ENCODE assay signal across 9 mouse cellular contexts in the genomic region with DNA sequence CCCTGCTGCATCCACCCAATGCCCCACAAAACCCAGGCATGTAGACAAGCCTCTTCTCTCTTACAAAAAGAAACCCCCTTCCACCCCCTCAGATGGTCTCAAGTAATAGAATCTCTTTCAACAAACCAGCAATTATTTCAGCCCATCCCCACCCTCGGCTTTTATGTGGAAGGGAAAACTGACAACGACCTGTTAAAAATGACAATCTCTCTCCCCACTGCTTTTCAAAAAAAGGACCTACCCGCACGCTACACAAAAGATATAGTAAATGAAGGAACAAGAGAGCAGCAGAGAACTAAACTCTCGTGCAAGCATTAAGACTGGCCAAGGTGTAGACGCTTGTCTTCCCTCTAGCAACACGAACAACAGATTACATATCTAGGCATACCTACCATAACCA.
A peak's percentile ranks its signal among the peaks of the same experiment; 100 is the strongest.
DNase-seq lines count a peak whose midpoint lies in the region; ATAC-seq and TF ChIP-seq lines count a peak whose summit lies in the region.
"Had no signal": no experiment of that assay in that cellular context is flagged by ENCODE, and none has a peak within 500 bp of the region (broad histone marks: within the 10 kb centered on the region; RNA-seq: fewer than 3 reads in every experiment).

No protein-coding gene starts in this region.

- no peak overlapping the region for H3K27ac ChIP-seq in liver, embryonic 12.5 days
- H3K27ac ChIP-seq in liver, embryonic 11.5 days (ENCODE audit: low read depth, low read length): no peak overlapping the region
- peak overlapping the region; percentile 96 for H3K27ac ChIP-seq in forebrain, embryonic 12.5 days
- no peak overlapping the region; the same call in 1 of the 2 replicates for H3K27ac ChIP-seq in intestine, embryonic 16.5 days (ENCODE audit: low read length)
- peak overlapping the region; percentile 97 for H3K27ac ChIP-seq in neural tube, embryonic 14.5 days (ENCODE audit: low read depth, low read length)
- H3K27ac ChIP-seq in liver, postnatal 0 days (ENCODE audit: low read depth): no peak overlapping the region

- WGBS in liver, embryonic 12.5 days (ENCODE audit: insufficient replicate concordance): 55% methylated on average over 7 of the region's 7 CpGs
- 55% methylated on average over 7 of the region's 7 CpGs for WGBS in liver, embryonic 11.5 days
- WGBS in forebrain, embryonic 12.5 days: 18% methylated on average over 7 of the region's 7 CpGs
- WGBS in intestine, embryonic 16.5 days: 46% methylated on average over 7 of the region's 7 CpGs
- WGBS in neural tube, embryonic 14.5 days: 11% methylated on average over 7 of the region's 7 CpGs
- 42% methylated on average over 7 of the region's 7 CpGs for WGBS in liver, postnatal 0 days (ENCODE audit: insufficient replicate concordance)

- H3K27me3 ChIP-seq in liver, embryonic 12.5 days (replicated peaks): no peaks in the 10 kb centered on the region
- no peaks in the 10 kb centered on the region for H3K27me3 ChIP-seq in liver, embryonic 11.5 days (replicated peaks; ENCODE audit: control insufficient read depth, insufficient read depth, low read length)
- H3K27me3 ChIP-seq in forebrain, embryonic 12.5 days: no peaks in the 10 kb centered on the region
- no peaks in the 10 kb centered on the region for H3K27me3 ChIP-seq in intestine, embryonic 16.5 days (replicated peaks; ENCODE audit: control insufficient read depth, insufficient read depth, low read length)
- no peaks in the 10 kb centered on the region for H3K27me3 ChIP-seq in neural tube, embryonic 14.5 days (ENCODE audit: control insufficient read depth, insufficient read depth, low read length)
- H3K27me3 ChIP-seq in liver, postnatal 0 days (ENCODE audit: insufficient read depth, low read length): no peaks in the 10 kb centered on the region

- peak overlapping the region; percentile 12; the same call in 1 of the 2 replicates for H3K4me2 ChIP-seq in liver, embryonic 12.5 days
- no peak overlapping the region for H3K4me2 ChIP-seq in liver, embryonic 11.5 days
- peak overlapping the region; percentile 57 for H3K4me2 ChIP-seq in forebrain, embryonic 12.5 days
- peak overlapping the region; percentile 42 for H3K4me2 ChIP-seq in intestine, embryonic 16.5 days (ENCODE audit: low read depth, low read length)
- peak overlapping the region; percentile 47 for H3K4me2 ChIP-seq in neural tube, embryonic 14.5 days (ENCODE audit: low read depth, low read length)
- no peak overlapping the region for H3K4me2 ChIP-seq in liver, postnatal 0 days (ENCODE audit: low read depth, low read length)

- DNase-seq in liver, embryonic 11.5 days (ENCODE audit: low spot score): no peak
- DNase-seq in adrenal gland, adult (ENCODE audit: inconsistent age in 2 of 2, low spot score in 1 of 2): no peak
- no peak for DNase-seq in liver, postnatal 0 days
- DNase-seq: kidney, adult 9 months had no signal

- ATAC-seq in liver, embryonic 12.5 days: no peak
- ATAC-seq in liver, embryonic 11.5 days (replicated peaks; ENCODE audit: low FRiP score): no peak
- no peak; the same call in 1 of the 2 replicates for ATAC-seq in forebrain, embryonic 12.5 days (ENCODE audit: low FRiP score)
- ATAC-seq in intestine, embryonic 16.5 days: no peak
- no peak; the same call in 1 of the 2 replicates for ATAC-seq in neural tube, embryonic 14.5 days (ENCODE audit: low read depth)
- ATAC-seq in frontal cortex, adult (ENCODE audit: low TSS enrichment): no peak
- no peak for ATAC-seq in liver, postnatal 0 days

- no peaks in the 10 kb centered on the region for H3K9me3 ChIP-seq in liver, embryonic 12.5 days (replicated peaks)
- no peaks in the 10 kb centered on the region for H3K9me3 ChIP-seq in liver, embryonic 11.5 days (ENCODE audit: control insufficient read depth, low read length)
- H3K9me3 ChIP-seq in forebrain, embryonic 12.5 days: no peaks in the 10 kb centered on the region
- no peaks in the 10 kb centered on the region for H3K9me3 ChIP-seq in intestine, embryonic 16.5 days (ENCODE audit: control insufficient read depth, low read length)
- H3K9me3 ChIP-seq in neural tube, embryonic 14.5 days (ENCODE audit: control insufficient read depth, low read length): no peaks in the 10 kb centered on the region
- no peaks in the 10 kb centered on the region for H3K9me3 ChIP-seq in liver, postnatal 0 days (ENCODE audit: low read length)

- no peak for TF ChIP-seq CTCF in liver, postnatal 0 days (IDR thresholded peaks at IDR 0.05; ENCODE audit: low read depth)

- no peaks in the 10 kb centered on the region for H3K36me3 ChIP-seq in liver, embryonic 12.5 days
- no peaks in the 10 kb centered on the region for H3K36me3 ChIP-seq in liver, embryonic 11.5 days (ENCODE audit: control insufficient read depth, insufficient read depth, low read length)
- no peaks in the 10 kb centered on the region for H3K36me3 ChIP-seq in forebrain, embryonic 12.5 days (replicated peaks)
- H3K36me3 ChIP-seq in intestine, embryonic 16.5 days (ENCODE audit: control insufficient read depth, insufficient read depth, low read length): no peaks in the 10 kb centered on the region
- no peaks in the 10 kb centered on the region for H3K36me3 ChIP-seq in neural tube, embryonic 14.5 days (ENCODE audit: control insufficient read depth, insufficient read depth, low read length)
- H3K36me3 ChIP-seq in liver, postnatal 0 days (replicated peaks; ENCODE audit: insufficient read depth, low read length): no peaks in the 10 kb centered on the region

- H3K4me1 ChIP-seq in liver, embryonic 12.5 days: no peaks in the 10 kb centered on the region
- no peaks in the 10 kb centered on the region for H3K4me1 ChIP-seq in liver, embryonic 11.5 days (replicated peaks; ENCODE audit: control insufficient read depth, insufficient read depth, low read length)
- H3K4me1 ChIP-seq in forebrain, embryonic 12.5 days: peaks cover 39% of the 10 kb centered on the region
- H3K4me1 ChIP-seq in intestine, embryonic 16.5 days (ENCODE audit: control insufficient read depth, insufficient read depth, low read length): 0 out of 2 replicates have a peak, but pooled peaks cover 5% of the 10 kb centered on the region
- H3K4me1 ChIP-seq in neural tube, embryonic 14.5 days (ENCODE audit: control insufficient read depth, insufficient read depth, low read length): peaks cover 4% of the 10 kb centered on the region; the same call in 1 of the 2 replicates
- H3K4me1 ChIP-seq in liver, postnatal 0 days (ENCODE audit: insufficient read depth): no peaks in the 10 kb centered on the region

- H3K9ac ChIP-seq in liver, embryonic 12.5 days: no peak overlapping the region
- H3K9ac ChIP-seq in liver, embryonic 11.5 days (ENCODE audit: low read depth, low read length): no peak overlapping the region
- peak overlapping the region; percentile 74 for H3K9ac ChIP-seq in forebrain, embryonic 12.5 days
- H3K9ac ChIP-seq in intestine, embryonic 16.5 days (ENCODE audit: low read depth, low read length): no peak overlapping the region
- H3K9ac ChIP-seq in neural tube, embryonic 14.5 days (replicated peaks; ENCODE audit: low read depth, low read length): peak overlapping the region; percentile 91
- H3K9ac ChIP-seq in liver, postnatal 0 days (replicated peaks): no peak overlapping the region

- no peak overlapping the region for H3K4me3 ChIP-seq in liver, embryonic 12.5 days
- H3K4me3 ChIP-seq in liver, embryonic 11.5 days (ENCODE audit: low read depth, low read length): no peak overlapping the region
- peak overlapping the region; percentile 50 for H3K4me3 ChIP-seq in forebrain, embryonic 12.5 days (replicated peaks)
- peak overlapping the region; percentile 21; the same call in 1 of the 2 replicates for H3K4me3 ChIP-seq in intestine, embryonic 16.5 days (ENCODE audit: low read length)
- peak overlapping the region; percentile 60 for H3K4me3 ChIP-seq in neural tube, embryonic 14.5 days (ENCODE audit: low read depth, low read length)
- no peak overlapping the region for H3K4me3 ChIP-seq in liver, postnatal 0 days (ENCODE audit: low read depth, low read length)

- no peak for TF ChIP-seq EP300 in liver, postnatal 0 days (IDR thresholded peaks at IDR 0.05; ENCODE audit: low read depth)

Comparison
In these comparisons a context has a peak if more than half of its experiments do, and no peak if none do; other contexts are left out.
1. H3K4me2 ChIP-seq: peak in liver, embryonic 12.5 days (single experiment), forebrain, embryonic 12.5 days (single experiment), intestine, embryonic 16.5 days (single experiment) and neural tube, embryonic 14.5 days (single experiment); none in liver, embryonic 11.5 days (single experiment) and liver, postnatal 0 days (single experiment).
2. H3K27ac ChIP-seq: peak in forebrain, embryonic 12.5 days (single experiment) and neural tube, embryonic 14.5 days (single experiment); none in liver, embryonic 12.5 days (single experiment), liver, embryonic 11.5 days (single experiment), intestine, embryonic 16.5 days (single experiment) and liver, postnatal 0 days (single experiment).
3. H3K4me3 ChIP-seq: peak in forebrain, embryonic 12.5 days (single experiment), intestine, embryonic 16.5 days (single experiment) and neural tube, embryonic 14.5 days (single experiment); none in liver, embryonic 12.5 days (single experiment), liver, embryonic 11.5 days (single experiment) and liver, postnatal 0 days (single experiment).
4. H3K9ac ChIP-seq: peak in forebrain, embryonic 12.5 days (single experiment) and neural tube, embryonic 14.5 days (single experiment); none in liver, embryonic 12.5 days (single experiment), liver, embryonic 11.5 days (single experiment), intestine, embryonic 16.5 days (single experiment) and liver, postnatal 0 days (single experiment).